Mouse (Mus musculus): ENCODE results near the gene Bcat2. TPM values are rescaled to one million over a fixed set of nuclear protein-coding genes. Genes with fewer than 3 reads are reported as not detected.

The Bcat2 gene
- 127 TPM for polyA plus RNA-seq (2015; fragmentation: Illumina TruSeq; extraction: RNeasy Lipid Tissue Mini Kit (QIAGEN cat#74804); ENCODE audit: insufficient read depth, low read depth, low replicate concordance)

GRCm38 (mm10) chr7:45570103-45570741 is at the start of gene Bcat2:
Bcat2 (plus strand) TSS chr7:45570153.

DNA sequence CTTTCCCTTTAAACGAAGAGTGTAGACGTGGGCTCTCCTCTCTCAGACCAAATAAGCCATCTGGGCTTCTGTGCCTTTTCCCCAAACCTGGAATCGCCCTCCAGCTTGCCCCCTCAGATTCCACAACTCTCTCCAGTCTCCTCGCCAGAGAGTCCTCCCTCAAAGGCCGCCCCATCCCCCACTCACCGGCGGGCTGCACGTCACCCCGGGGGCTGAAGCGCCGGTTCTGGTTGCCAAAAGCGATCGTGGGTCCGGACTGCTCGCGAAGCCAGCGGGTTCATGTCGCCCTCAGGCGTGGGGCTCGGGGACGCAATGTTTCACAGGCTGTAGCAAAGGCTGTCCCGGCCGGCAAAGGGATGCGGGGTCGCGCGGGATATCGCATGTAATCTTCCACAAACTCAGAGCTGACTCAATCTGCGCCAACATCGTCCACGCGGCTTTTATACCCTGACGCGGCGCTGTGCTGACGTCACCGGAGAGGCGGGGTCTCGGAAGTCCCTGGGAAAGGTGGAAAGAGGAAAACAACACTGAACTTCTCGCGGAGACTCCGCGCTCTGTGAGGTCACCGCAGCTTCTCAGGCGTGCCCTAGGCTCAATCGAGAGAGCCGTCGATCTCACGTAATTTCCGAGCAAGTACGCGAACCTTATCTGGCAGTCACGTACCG is 44.0 kb upstream of the Bcat2 start, which contains the start of the genes Ppp1r15a and Plekha4:
Gene Ppp1r15a (minus strand): TSS at position 460 of the 665 bp plus-strand sequence.
Gene Plekha4 (plus strand): TSS at position 522 of the 665 bp plus-strand sequence.

GRCm38 (mm10) chr7:45554744-45555143 is 15.2 kb upstream of the Bcat2 start, which contains the start of gene Hsd17b14:
Hsd17b14 (plus strand) TSS chr7:45554893.

DNA sequence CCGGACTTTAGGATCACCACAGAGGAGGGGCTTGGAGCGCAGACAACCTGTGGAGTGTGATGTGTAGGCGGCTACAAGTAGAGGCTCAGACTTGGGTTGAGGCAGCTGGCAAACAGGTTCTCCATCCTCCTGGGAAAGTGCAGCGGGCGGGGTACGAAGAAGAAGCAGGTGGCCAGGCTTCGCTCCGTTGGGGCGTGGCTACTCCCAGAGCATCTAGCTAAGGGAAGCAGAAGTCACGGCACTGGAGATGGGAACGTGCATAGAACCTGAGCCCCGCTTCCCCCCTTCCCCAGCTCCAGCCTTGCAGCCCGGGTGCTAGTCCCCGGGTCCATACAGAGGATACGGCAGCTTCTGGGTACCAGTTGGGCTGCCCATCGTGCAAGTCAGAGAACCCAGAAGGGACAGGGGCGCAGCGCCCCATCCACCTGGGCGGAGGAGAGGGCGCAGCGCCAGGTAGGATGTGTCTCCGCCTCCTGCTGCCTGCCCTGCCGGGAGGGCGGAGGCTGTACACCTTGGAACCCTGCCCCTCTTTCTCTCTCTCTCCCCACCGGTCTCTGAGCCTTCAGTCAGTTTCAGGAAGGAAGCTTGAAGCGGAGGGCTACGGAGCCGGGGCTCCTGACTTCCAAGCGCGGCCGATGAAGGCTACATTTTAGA is 47.2 kb downstream of the Bcat2 start, which contains the start of gene Fut1:
Gene Fut1 (plus strand): TSS at position 248 of the 654 bp plus-strand sequence.

GRCm38 (mm10) chr7:45621443-45621842 is 51.5 kb downstream of the Bcat2 start, which contains the start of gene Izumo1:
Izumo1 (plus strand) TSS chr7:45621811.

GRCm38 (mm10) chr7:45627261-45627660 is 57.3 kb downstream of the Bcat2 start, which contains the start of gene Rasip1:
Rasip1 (plus strand) TSS chr7:45627488.

Other genes starting within 250 kb of the Bcat2 start
- gene Trpm4, start 236.4 kb upstream of the Bcat2 start, polyA plus RNA-seq (2015; fragmentation: Illumina TruSeq; extraction: RNeasy Lipid Tissue Mini Kit (QIAGEN cat#74804); ENCODE audit: insufficient read depth, low read depth, low replicate concordance): 15.2 TPM
- gene Hrc, start 234.9 kb upstream of the Bcat2 start, polyA plus RNA-seq (2015; fragmentation: Illumina TruSeq; extraction: RNeasy Lipid Tissue Mini Kit (QIAGEN cat#74804); ENCODE audit: insufficient read depth, low read depth, low replicate concordance): 0.89 TPM
- 0.92 TPM for gene Ppfia3, start 203.1 kb upstream of the Bcat2 start, polyA plus RNA-seq (2015; fragmentation: Illumina TruSeq; extraction: RNeasy Lipid Tissue Mini Kit (QIAGEN cat#74804); ENCODE audit: insufficient read depth, low read depth, low replicate concordance)
- gene Lin7b, start 199.6 kb upstream of the Bcat2 start, polyA plus RNA-seq (2015; fragmentation: Illumina TruSeq; extraction: RNeasy Lipid Tissue Mini Kit (QIAGEN cat#74804); ENCODE audit: insufficient read depth, low read depth, low replicate concordance): 4.4 TPM
- gene Snrnp70, start 174.4 kb upstream of the Bcat2 start, polyA plus RNA-seq (2015; fragmentation: Illumina TruSeq; extraction: RNeasy Lipid Tissue Mini Kit (QIAGEN cat#74804); ENCODE audit: insufficient read depth, low read depth, low replicate concordance): 230 TPM
- not detected for gene Kcna7, start 164.5 kb upstream of the Bcat2 start, polyA plus RNA-seq (2015; fragmentation: Illumina TruSeq; extraction: RNeasy Lipid Tissue Mini Kit (QIAGEN cat#74804); ENCODE audit: insufficient read depth, low read depth, low replicate concordance)
- gene Ntf5, start 156.5 kb upstream of the Bcat2 start, polyA plus RNA-seq (2015; fragmentation: Illumina TruSeq; extraction: RNeasy Lipid Tissue Mini Kit (QIAGEN cat#74804); ENCODE audit: insufficient read depth, low read depth, low replicate concordance): not detected
- gene Lhb, start 149.3 kb upstream of the Bcat2 start, polyA plus RNA-seq (2015; fragmentation: Illumina TruSeq; extraction: RNeasy Lipid Tissue Mini Kit (QIAGEN cat#74804); ENCODE audit: insufficient read depth, low read depth, low replicate concordance): not detected
- gene Gys1, start 135.3 kb upstream of the Bcat2 start, polyA plus RNA-seq (2015; fragmentation: Illumina TruSeq; extraction: RNeasy Lipid Tissue Mini Kit (QIAGEN cat#74804); ENCODE audit: insufficient read depth, low read depth, low replicate concordance): 3.9 TPM
- gene Ruvbl2, start 132.1 kb upstream of the Bcat2 start, polyA plus RNA-seq (2015; fragmentation: Illumina TruSeq; extraction: RNeasy Lipid Tissue Mini Kit (QIAGEN cat#74804); ENCODE audit: insufficient read depth, low read depth, low replicate concordance): 11.0 TPM
- 893 TPM for gene Ftl1, start 110.3 kb upstream of the Bcat2 start, polyA plus RNA-seq (2015; fragmentation: Illumina TruSeq; extraction: RNeasy Lipid Tissue Mini Kit (QIAGEN cat#74804); ENCODE audit: insufficient read depth, low read depth, low replicate concordance)
- gene Bax, start 103.3 kb upstream of the Bcat2 start, polyA plus RNA-seq (2015; fragmentation: Illumina TruSeq; extraction: RNeasy Lipid Tissue Mini Kit (QIAGEN cat#74804); ENCODE audit: insufficient read depth, low read depth, low replicate concordance): 42.0 TPM
- gene Tulp2, start 88.3 kb upstream of the Bcat2 start, polyA plus RNA-seq (2015; fragmentation: Illumina TruSeq; extraction: RNeasy Lipid Tissue Mini Kit (QIAGEN cat#74804); ENCODE audit: insufficient read depth, low read depth, low replicate concordance): 1.5 TPM
- gene Gm45808, start 83.3 kb upstream of the Bcat2 start, polyA plus RNA-seq (2015; fragmentation: Illumina TruSeq; extraction: RNeasy Lipid Tissue Mini Kit (QIAGEN cat#74804); ENCODE audit: insufficient read depth, low read depth, low replicate concordance): not detected
- 2.1 TPM for gene Dhdh, start 81.3 kb upstream of the Bcat2 start, polyA plus RNA-seq (2015; fragmentation: Illumina TruSeq; extraction: RNeasy Lipid Tissue Mini Kit (QIAGEN cat#74804); ENCODE audit: insufficient read depth, low read depth, low replicate concordance)
- 43.0 TPM for gene Nucb1, start 59.7 kb upstream of the Bcat2 start, polyA plus RNA-seq (2015; fragmentation: Illumina TruSeq; extraction: RNeasy Lipid Tissue Mini Kit (QIAGEN cat#74804); ENCODE audit: insufficient read depth, low read depth, low replicate concordance)
- 14.2 TPM for gene Ppp1r15a, start 43.9 kb upstream of the Bcat2 start, polyA plus RNA-seq (2015; fragmentation: Illumina TruSeq; extraction: RNeasy Lipid Tissue Mini Kit (QIAGEN cat#74804); ENCODE audit: insufficient read depth, low read depth, low replicate concordance)
- gene Plekha4, start 43.8 kb upstream of the Bcat2 start, polyA plus RNA-seq (2015; fragmentation: Illumina TruSeq; extraction: RNeasy Lipid Tissue Mini Kit (QIAGEN cat#74804); ENCODE audit: insufficient read depth, low read depth, low replicate concordance): 3.5 TPM
- not detected for gene Hsd17b14, start 15.3 kb upstream of the Bcat2 start, polyA plus RNA-seq (2015; fragmentation: Illumina TruSeq; extraction: RNeasy Lipid Tissue Mini Kit (QIAGEN cat#74804); ENCODE audit: insufficient read depth, low read depth, low replicate concordance)
- 41.8 TPM for gene Fgf21, start 45.3 kb downstream of the Bcat2 start, polyA plus RNA-seq (2015; fragmentation: Illumina TruSeq; extraction: RNeasy Lipid Tissue Mini Kit (QIAGEN cat#74804); ENCODE audit: insufficient read depth, low read depth, low replicate concordance)
- 4.9 TPM for gene Fut1, start 47.1 kb downstream of the Bcat2 start, polyA plus RNA-seq (2015; fragmentation: Illumina TruSeq; extraction: RNeasy Lipid Tissue Mini Kit (QIAGEN cat#74804); ENCODE audit: insufficient read depth, low read depth, low replicate concordance)
- gene Izumo1, start 51.7 kb downstream of the Bcat2 start, polyA plus RNA-seq (2015; fragmentation: Illumina TruSeq; extraction: RNeasy Lipid Tissue Mini Kit (QIAGEN cat#74804); ENCODE audit: insufficient read depth, low read depth, low replicate concordance): 2.0 TPM
- 11.1 TPM for gene Rasip1, start 57.3 kb downstream of the Bcat2 start, polyA plus RNA-seq (2015; fragmentation: Illumina TruSeq; extraction: RNeasy Lipid Tissue Mini Kit (QIAGEN cat#74804); ENCODE audit: insufficient read depth, low read depth, low replicate concordance)
- gene Mamstr, start 69.8 kb downstream of the Bcat2 start, polyA plus RNA-seq (2015; fragmentation: Illumina TruSeq; extraction: RNeasy Lipid Tissue Mini Kit (QIAGEN cat#74804); ENCODE audit: insufficient read depth, low read depth, low replicate concordance): 2.2 TPM
- gene Fut2, start 96.2 kb downstream of the Bcat2 start, polyA plus RNA-seq (2015; fragmentation: Illumina TruSeq; extraction: RNeasy Lipid Tissue Mini Kit (QIAGEN cat#74804); ENCODE audit: insufficient read depth, low read depth, low replicate concordance): not detected
- not detected for gene Ntn5, start 113.9 kb downstream of the Bcat2 start, polyA plus RNA-seq (2015; fragmentation: Illumina TruSeq; extraction: RNeasy Lipid Tissue Mini Kit (QIAGEN cat#74804); ENCODE audit: insufficient read depth, low read depth, low replicate concordance)
- gene Sec1, start 124.2 kb downstream of the Bcat2 start, polyA plus RNA-seq (2015; fragmentation: Illumina TruSeq; extraction: RNeasy Lipid Tissue Mini Kit (QIAGEN cat#74804); ENCODE audit: insufficient read depth, low read depth, low replicate concordance): not detected
- 2.1 TPM for gene Car11, start 129.7 kb downstream of the Bcat2 start, polyA plus RNA-seq (2015; fragmentation: Illumina TruSeq; extraction: RNeasy Lipid Tissue Mini Kit (QIAGEN cat#74804); ENCODE audit: insufficient read depth, low read depth, low replicate concordance)
- gene Dbp, start 134.9 kb downstream of the Bcat2 start, polyA plus RNA-seq (2015; fragmentation: Illumina TruSeq; extraction: RNeasy Lipid Tissue Mini Kit (QIAGEN cat#74804); ENCODE audit: insufficient read depth, low read depth, low replicate concordance): 5.6 TPM
- gene Rpl18, start 145.3 kb downstream of the Bcat2 start, polyA plus RNA-seq (2015; fragmentation: Illumina TruSeq; extraction: RNeasy Lipid Tissue Mini Kit (QIAGEN cat#74804); ENCODE audit: insufficient read depth, low read depth, low replicate concordance): 401 TPM
- gene Sphk2, start 147.8 kb downstream of the Bcat2 start, polyA plus RNA-seq (2015; fragmentation: Illumina TruSeq; extraction: RNeasy Lipid Tissue Mini Kit (QIAGEN cat#74804); ENCODE audit: insufficient read depth, low read depth, low replicate concordance): 9.0 TPM
- gene Fam83e, start 151.1 kb downstream of the Bcat2 start, polyA plus RNA-seq (2015; fragmentation: Illumina TruSeq; extraction: RNeasy Lipid Tissue Mini Kit (QIAGEN cat#74804); ENCODE audit: insufficient read depth, low read depth, low replicate concordance): not detected
- not detected for gene Spaca4, start 155.7 kb downstream of the Bcat2 start, polyA plus RNA-seq (2015; fragmentation: Illumina TruSeq; extraction: RNeasy Lipid Tissue Mini Kit (QIAGEN cat#74804); ENCODE audit: insufficient read depth, low read depth, low replicate concordance)
- 4.6 TPM for gene Lmtk3, start 213.6 kb downstream of the Bcat2 start, polyA plus RNA-seq (2015; fragmentation: Illumina TruSeq; extraction: RNeasy Lipid Tissue Mini Kit (QIAGEN cat#74804); ENCODE audit: insufficient read depth, low read depth, low replicate concordance)
- gene Sult2b1, start 214.5 kb downstream of the Bcat2 start, polyA plus RNA-seq (2015; fragmentation: Illumina TruSeq; extraction: RNeasy Lipid Tissue Mini Kit (QIAGEN cat#74804); ENCODE audit: insufficient read depth, low read depth, low replicate concordance): not detected
- gene Cyth2, start 244.4 kb downstream of the Bcat2 start, polyA plus RNA-seq (2015; fragmentation: Illumina TruSeq; extraction: RNeasy Lipid Tissue Mini Kit (QIAGEN cat#74804); ENCODE audit: insufficient read depth, low read depth, low replicate concordance): 31.3 TPM